Mouse (Mus musculus) kidney, adult 11 months (tissue): ENCODE data around the gene Reps1.
"Not testable (repeated sequence)": the region's sequence is repeated elsewhere in the genome, so short reads cannot be mapped to it uniquely, and the experiment has no call there.

Experiments
- DNase-seq: peaks from one replicate; pipeline ENCODE4 v3.0.0; 2022

Gene Reps1

GRCm38 (mm10) chr10:18066031-18066439, 10.4 kb downstream of the Reps1 start:
- no peak for DNase-seq

- no peak for DNase-seq
These were observed 12.2 kb downstream of the Reps1 start for GRCm38 (mm10) chr10:18067761-18068446.

GRCm38 (mm10) chr10:18068880-18069279, 13.2 kb downstream of the Reps1 start:
- no peak for DNase-seq

GRCm38 (mm10) chr10:18069576-18069975, 13.9 kb downstream of the Reps1 start:
- DNase-seq = no peak

- DNase-seq = peak; percentile 24
These were observed 14.5 kb downstream of the Reps1 start for GRCm38 (mm10) chr10:18070144-18070543.

- no peak for DNase-seq
These were observed 15.0 kb downstream of the Reps1 start for GRCm38 (mm10) chr10:18070616-18071015.

GRCm38 (mm10) chr10:18072871-18073270, 17.2 kb downstream of the Reps1 start:
- no peak for DNase-seq

GRCm38 (mm10) chr10:18074383-18075075, 18.9 kb downstream of the Reps1 start:
- peak; percentile 39 for DNase-seq

- DNase-seq = no peak
These were observed 20.2 kb downstream of the Reps1 start for GRCm38 (mm10) chr10:18075845-18076244.

GRCm38 (mm10) chr10:18081536-18081935, 25.9 kb downstream of the Reps1 start:
- no peak for DNase-seq

GRCm38 (mm10) chr10:18082772-18083171, 27.1 kb downstream of the Reps1 start:
- no peak for DNase-seq

- DNase-seq = no peak
These were observed 35.0 kb downstream of the Reps1 start for GRCm38 (mm10) chr10:18090691-18091090.

- no peak for DNase-seq
These were observed 46.5 kb downstream of the Reps1 start for GRCm38 (mm10) chr10:18102166-18102565.

GRCm38 (mm10) chr10:18107471-18107870, 51.8 kb downstream of the Reps1 start:
- DNase-seq = no peak

- DNase-seq = no peak
These were observed 55.3 kb downstream of the Reps1 start for GRCm38 (mm10) chr10:18110940-18111339.

GRCm38 (mm10) chr10:18113473-18114093, 57.9 kb downstream of the Reps1 start:
- no peak for DNase-seq

GRCm38 (mm10) chr10:18118336-18118735, 62.7 kb downstream of the Reps1 start:
- peak; percentile 14 for DNase-seq

GRCm38 (mm10) chr10:18130276-18130675, 74.6 kb downstream of the Reps1 start:
- DNase-seq = no peak

GRCm38 (mm10) chr10:18131666-18132650, 76.3 kb downstream of the Reps1 start:
- peak; percentile 15 for DNase-seq

GRCm38 (mm10) chr10:18138853-18139503, 83.3 kb downstream of the Reps1 start:
- not testable (repeated sequence) for DNase-seq

GRCm38 (mm10) chr10:18139615-18140014, 84.0 kb downstream of the Reps1 start:
- no peak for DNase-seq

GRCm38 (mm10) chr10:18141389-18141788, 85.7 kb downstream of the Reps1 start:
- DNase-seq = no peak
